Mouse (Mus musculus): ENCODE results near the gene Onecut3. TPM values are rescaled to one million over a fixed set of nuclear protein-coding genes. Genes with fewer than 3 reads are reported as not detected.
A peak's percentile ranks its signal among the peaks of the same experiment; 100 is the strongest.

The Onecut3 gene
- total RNA-seq, 2 experiments from 2014 or later = not detected

DNA sequence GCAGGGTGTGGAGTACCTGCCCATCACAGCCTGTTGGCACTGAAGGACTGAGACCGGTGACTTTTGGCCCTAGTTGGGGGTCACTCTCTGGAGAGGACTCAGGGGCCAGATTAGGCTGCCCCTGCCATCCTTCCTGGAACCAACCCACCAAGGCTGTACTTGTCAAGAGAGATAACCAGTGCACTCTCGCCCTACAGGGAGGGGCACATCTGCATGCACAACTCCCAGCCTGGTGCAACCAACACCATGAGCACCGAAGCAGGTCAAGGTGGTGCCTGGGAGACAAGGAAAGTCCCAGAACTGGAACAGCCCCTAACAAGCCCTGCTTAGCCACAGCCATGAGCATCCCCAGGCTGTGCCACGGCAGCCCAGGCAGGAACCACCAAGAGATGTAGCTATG is 52.3 kb downstream of the Onecut3 start:
- peak; percentile 62 for ATAC-seq (replicated peaks; ENCODE audit: low FRiP score, low TSS enrichment, poor library complexity, severe bottlenecking)

- no peak for ATAC-seq (replicated peaks; ENCODE audit: low FRiP score, low TSS enrichment, poor library complexity, severe bottlenecking)
Measured at GRCm38 (mm10) chr10:80547539-80547938, 52.9 kb downstream of the Onecut3 start.

DNA sequence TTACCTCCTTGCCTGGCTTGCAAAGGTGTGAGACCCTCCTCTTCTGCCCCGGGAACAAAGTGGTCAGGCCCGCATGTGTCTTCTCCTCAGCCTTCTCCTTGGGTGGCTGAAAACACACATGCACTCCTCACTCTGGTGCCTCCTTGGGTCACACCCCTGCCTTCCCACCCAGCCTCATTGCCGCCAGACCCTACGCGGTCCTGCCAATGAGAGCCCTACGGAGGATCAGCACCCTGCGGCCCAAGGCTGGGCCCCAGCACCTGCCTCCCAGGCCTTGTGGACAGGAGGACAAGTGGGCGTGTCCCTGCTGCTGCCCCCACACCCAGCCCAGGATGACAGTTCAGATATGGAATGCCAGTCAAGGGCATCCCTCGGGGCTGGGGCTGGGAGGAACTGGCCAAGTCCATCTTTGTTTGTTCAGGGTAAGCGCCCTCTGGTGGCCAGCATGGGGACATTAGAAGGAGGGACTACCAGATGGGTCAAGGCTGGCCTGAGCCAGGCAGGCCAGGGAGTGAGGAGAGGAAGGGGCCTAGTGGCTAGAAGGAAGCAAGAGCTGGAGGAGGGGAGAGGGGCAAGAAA is 53.9 kb downstream of the Onecut3 start:
- ATAC-seq (replicated peaks; ENCODE audit: low FRiP score, low TSS enrichment, poor library complexity, severe bottlenecking) = 0 out of 2 replicates have a peak, but pooled peaks have one; percentile 33

- ATAC-seq (replicated peaks; ENCODE audit: low FRiP score, low TSS enrichment, poor library complexity, severe bottlenecking) = no peak
Measured at GRCm38 (mm10) chr10:80549279-80549678, 54.6 kb downstream of the Onecut3 start.

- ATAC-seq (replicated peaks; ENCODE audit: low FRiP score, low TSS enrichment, poor library complexity, severe bottlenecking) = no peak
Measured at GRCm38 (mm10) chr10:80552364-80552763, 57.7 kb downstream of the Onecut3 start.

- ATAC-seq (replicated peaks; ENCODE audit: low FRiP score, low TSS enrichment, poor library complexity, severe bottlenecking) = peak; percentile 80
Measured at GRCm38 (mm10) chr10:80553575-80553974, 58.9 kb downstream of the Onecut3 start.

DNA sequence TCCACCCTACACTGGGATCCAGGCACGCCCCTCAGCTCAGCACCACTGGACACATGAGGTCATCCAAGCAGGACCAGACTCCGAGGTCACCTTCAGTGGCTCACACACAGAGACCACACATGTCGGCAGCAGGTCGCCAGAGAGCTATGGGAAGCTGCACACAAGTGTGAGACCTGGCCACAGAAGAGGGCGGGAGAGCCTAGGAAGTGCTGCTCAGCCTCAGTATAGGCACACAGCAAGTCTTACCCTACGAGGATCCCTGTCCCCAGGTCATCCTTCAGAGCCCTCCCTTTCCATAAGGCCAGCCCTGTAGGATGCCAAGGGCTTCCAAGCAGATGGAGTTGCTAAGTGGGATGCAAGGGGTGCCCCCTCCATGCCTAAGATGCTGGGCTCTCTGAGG is 59.4 kb downstream of the Onecut3 start:
- 0 out of 2 replicates have a peak, but pooled peaks have one; percentile 8 for ATAC-seq (replicated peaks; ENCODE audit: low FRiP score, low TSS enrichment, poor library complexity, severe bottlenecking)

DNA sequence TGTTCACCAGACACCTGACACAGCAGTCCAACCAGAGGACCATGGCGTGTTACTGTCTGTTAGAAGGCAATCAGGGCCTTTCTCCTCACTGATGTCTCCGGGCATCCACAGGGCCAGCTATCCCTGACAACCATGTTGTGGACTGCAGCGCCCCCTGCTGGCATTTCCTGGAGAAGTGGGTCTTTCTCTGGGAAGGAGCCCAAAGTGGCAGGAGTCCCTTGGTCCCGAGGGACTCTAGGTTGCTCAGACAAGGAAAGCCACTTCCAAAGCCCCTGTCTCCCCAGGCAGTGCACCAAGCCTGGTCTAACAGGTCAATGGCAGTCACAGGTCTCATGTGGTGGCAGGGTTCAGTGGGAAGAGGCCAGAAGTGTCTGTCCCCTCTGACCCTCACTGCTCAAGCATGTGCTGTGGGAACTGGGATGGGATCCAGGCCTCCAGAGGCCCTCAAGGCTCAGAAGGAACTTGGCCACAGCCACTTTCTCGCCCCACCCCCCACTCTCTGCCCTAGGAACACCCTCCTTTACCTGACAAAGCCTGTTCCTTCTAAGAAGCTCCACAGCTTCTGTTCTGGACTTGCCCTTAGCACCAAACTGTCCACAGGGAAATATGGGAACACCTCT is 62.8 kb downstream of the Onecut3 start:
- ATAC-seq (replicated peaks; ENCODE audit: low FRiP score, low TSS enrichment, poor library complexity, severe bottlenecking) = 0 out of 2 replicates have a peak, but pooled peaks have one; percentile 18

DNA sequence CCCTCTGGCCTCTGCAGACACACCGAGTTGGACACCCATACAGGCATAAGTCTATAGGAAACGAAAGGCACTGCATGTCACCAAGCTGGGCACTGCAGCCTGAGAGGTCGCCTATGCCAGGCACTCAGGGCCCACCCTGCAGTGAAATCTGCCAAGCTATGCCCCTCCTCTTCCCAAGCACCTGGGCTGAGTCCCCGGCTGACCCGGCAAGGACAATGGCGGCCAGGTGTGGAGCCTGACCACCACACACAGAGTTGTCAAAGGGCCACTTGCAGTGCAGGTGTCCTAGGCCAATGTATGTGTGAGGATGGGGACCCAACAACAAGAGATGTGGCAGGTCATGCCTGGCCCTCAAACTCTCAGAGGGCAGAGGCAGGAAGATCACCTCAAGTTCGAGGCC is 64.8 kb downstream of the Onecut3 start:
- no peak for ATAC-seq (replicated peaks; ENCODE audit: low FRiP score, low TSS enrichment, poor library complexity, severe bottlenecking)

GRCm38 (mm10) chr10:80560621-80561020 is 66.0 kb downstream of the Onecut3 start:
- ATAC-seq (replicated peaks; ENCODE audit: low FRiP score, low TSS enrichment, poor library complexity, severe bottlenecking) = no peak

GRCm38 (mm10) chr10:80561116-80561944 is 66.7 kb downstream of the Onecut3 start, which contains the start of gene Rexo1:
Gene Rexo1, minus strand, starts transcription at chr10:80561560.
- peak; percentile 79 for ATAC-seq (replicated peaks; ENCODE audit: low FRiP score, low TSS enrichment, poor library complexity, severe bottlenecking)

- ATAC-seq (replicated peaks; ENCODE audit: low FRiP score, low TSS enrichment, poor library complexity, severe bottlenecking) = peak; percentile 54; the same call in 1 of the 2 replicates
Measured at GRCm38 (mm10) chr10:80566375-80567092, 71.9 kb downstream of the Onecut3 start.

Other genes with a start within 250 kb of the Onecut3 start
- gene Ndufs7, start 245.7 kb upstream of the Onecut3 start, total RNA-seq (2014; fragmentation: Nextera tagmentation) = 196 and 302 TPM in 2 replicates
- 103 and 168 TPM in 2 replicates for gene Ndufs7, start 245.7 kb upstream of the Onecut3 start, total RNA-seq (2017)
- gene Gamt, start 233.8 kb upstream of the Onecut3 start, total RNA-seq (2014; fragmentation: Nextera tagmentation) = 1.2 and 1.7 TPM in 2 replicates
- 2.1 and 3.0 TPM in 2 replicates for gene Gamt, start 233.8 kb upstream of the Onecut3 start, total RNA-seq (2017)
- 152 and 163 TPM in 2 replicates for gene Dazap1, start 233.3 kb upstream of the Onecut3 start, total RNA-seq (2014; fragmentation: Nextera tagmentation)
- 269 and 335 TPM in 2 replicates for gene Dazap1, start 233.3 kb upstream of the Onecut3 start, total RNA-seq (2017)
- gene Rps15, start 202.4 kb upstream of the Onecut3 start, total RNA-seq (2014; fragmentation: Nextera tagmentation) = 4,307 and 4,493 TPM in 2 replicates
- 2,815 and 2,969 TPM in 2 replicates for gene Rps15, start 202.4 kb upstream of the Onecut3 start, total RNA-seq (2017)
- 0.07 TPM in 1 of 2 replicates, not detected in the other for gene Apc2, start 198.9 kb upstream of the Onecut3 start, total RNA-seq (2014; fragmentation: Nextera tagmentation)
- gene Apc2, start 198.9 kb upstream of the Onecut3 start, total RNA-seq (2017) = not detected in 2 replicates
- gene 2310011J03Rik, start 174.3 kb upstream of the Onecut3 start, total RNA-seq (2014; fragmentation: Nextera tagmentation) = 34.1 and 50.4 TPM in 2 replicates
- 16.6 and 21.3 TPM in 2 replicates for gene 2310011J03Rik, start 174.3 kb upstream of the Onecut3 start, total RNA-seq (2017)
- gene Pcsk4, start 165.3 kb upstream of the Onecut3 start, total RNA-seq (2014; fragmentation: Nextera tagmentation) = 16.1 and 23.0 TPM in 2 replicates
- gene Pcsk4, start 165.3 kb upstream of the Onecut3 start, total RNA-seq (2017) = 1.6 and 2.6 TPM in 2 replicates
- gene Reep6, start 164.9 kb upstream of the Onecut3 start, total RNA-seq (2014; fragmentation: Nextera tagmentation) = 23.1 and 23.7 TPM in 2 replicates
- 2.7 and 6.8 TPM in 2 replicates for gene Reep6, start 164.9 kb upstream of the Onecut3 start, total RNA-seq (2017)
- gene Adamtsl5, start 146.4 kb upstream of the Onecut3 start, total RNA-seq (2014; fragmentation: Nextera tagmentation) = 1.5 and 3.3 TPM in 2 replicates
- 0.30 and 2.3 TPM in 2 replicates for gene Adamtsl5, start 146.4 kb upstream of the Onecut3 start, total RNA-seq (2017)
- 0.79 TPM in 1 of 2 replicates, not detected in the other for gene Plk5, start 138.4 kb upstream of the Onecut3 start, total RNA-seq (2014; fragmentation: Nextera tagmentation)
- gene Plk5, start 138.4 kb upstream of the Onecut3 start, total RNA-seq (2017) = not detected in 2 replicates
- 8.0 and 9.1 TPM in 2 replicates for gene Mex3d, start 107.2 kb upstream of the Onecut3 start, total RNA-seq (2014; fragmentation: Nextera tagmentation)
- 13.0 and 14.7 TPM in 2 replicates for gene Mex3d, start 107.2 kb upstream of the Onecut3 start, total RNA-seq (2017)
- gene Mbd3, start 95.3 kb upstream of the Onecut3 start, total RNA-seq (2014; fragmentation: Nextera tagmentation) = 105 and 113 TPM in 2 replicates
- gene Mbd3, start 95.3 kb upstream of the Onecut3 start, total RNA-seq (2017) = 80.0 and 93.8 TPM in 2 replicates
- 485 and 702 TPM in 2 replicates for gene Uqcr11, start 88.0 kb upstream of the Onecut3 start, total RNA-seq (2014; fragmentation: Nextera tagmentation)
- gene Uqcr11, start 88.0 kb upstream of the Onecut3 start, total RNA-seq (2017) = 241 and 254 TPM in 2 replicates
- gene Tcf3, start 61.2 kb upstream of the Onecut3 start, total RNA-seq (2014; fragmentation: Nextera tagmentation) = 154 and 175 TPM in 2 replicates
- 57.9 and 99.8 TPM in 2 replicates for gene Tcf3, start 61.2 kb upstream of the Onecut3 start, total RNA-seq (2017)
- not detected in 2 replicates for gene Atp8b3, start 44.3 kb downstream of the Onecut3 start, total RNA-seq (2014; fragmentation: Nextera tagmentation)
- not detected in 2 replicates for gene Atp8b3, start 44.3 kb downstream of the Onecut3 start, total RNA-seq (2017)
- 52.1 and 57.1 TPM in 2 replicates for gene Rexo1, start 66.7 kb downstream of the Onecut3 start, total RNA-seq (2014; fragmentation: Nextera tagmentation)
- 9.8 and 15.3 TPM in 2 replicates for gene Rexo1, start 66.7 kb downstream of the Onecut3 start, total RNA-seq (2017)
- gene Klf16, start 82.5 kb downstream of the Onecut3 start, total RNA-seq (2014; fragmentation: Nextera tagmentation) = 21.0 and 24.9 TPM in 2 replicates
- gene Klf16, start 82.5 kb downstream of the Onecut3 start, total RNA-seq (2017) = 7.2 and 14.6 TPM in 2 replicates
- 55.0 and 63.1 TPM in 2 replicates for gene Abhd17a, start 95.5 kb downstream of the Onecut3 start, total RNA-seq (2014; fragmentation: Nextera tagmentation)
- gene Abhd17a, start 95.5 kb downstream of the Onecut3 start, total RNA-seq (2017) = 13.7 and 19.4 TPM in 2 replicates
- gene Scamp4, start 108.0 kb downstream of the Onecut3 start, total RNA-seq (2014; fragmentation: Nextera tagmentation) = 56.1 and 71.8 TPM in 2 replicates
- gene Scamp4, start 108.0 kb downstream of the Onecut3 start, total RNA-seq (2017) = 12.7 and 23.3 TPM in 2 replicates
- 2.7 and 9.1 TPM in 2 replicates for gene Adat3, start 108.0 kb downstream of the Onecut3 start, total RNA-seq (2014; fragmentation: Nextera tagmentation)
- 11.0 TPM in 1 of 2 replicates, not detected in the other for gene Adat3, start 108.0 kb downstream of the Onecut3 start, total RNA-seq (2017)
- 0.68 and 1.6 TPM in 2 replicates for gene Gm49322, start 111.2 kb downstream of the Onecut3 start, total RNA-seq (2014; fragmentation: Nextera tagmentation)
- gene Gm49322, start 111.2 kb downstream of the Onecut3 start, total RNA-seq (2017) = 0.08 and 0.42 TPM in 2 replicates
- gene Csnk1g2, start 128.0 kb downstream of the Onecut3 start, total RNA-seq (2014; fragmentation: Nextera tagmentation) = 70.2 and 93.3 TPM in 2 replicates
- gene Csnk1g2, start 128.0 kb downstream of the Onecut3 start, total RNA-seq (2017) = 117 and 120 TPM in 2 replicates
- 27.4 and 32.0 TPM in 2 replicates for gene Btbd2, start 162.2 kb downstream of the Onecut3 start, total RNA-seq (2014; fragmentation: Nextera tagmentation)
- gene Btbd2, start 162.2 kb downstream of the Onecut3 start, total RNA-seq (2017) = 11.8 and 14.8 TPM in 2 replicates
- 149 and 158 TPM in 2 replicates for gene Mknk2, start 183.3 kb downstream of the Onecut3 start, total RNA-seq (2014; fragmentation: Nextera tagmentation)
- gene Mknk2, start 183.3 kb downstream of the Onecut3 start, total RNA-seq (2017) = 78.4 and 117 TPM in 2 replicates
- gene Mob3a, start 207.1 kb downstream of the Onecut3 start, total RNA-seq (2014; fragmentation: Nextera tagmentation) = 22.8 and 29.1 TPM in 2 replicates
- gene Mob3a, start 207.1 kb downstream of the Onecut3 start, total RNA-seq (2017) = 30.5 and 38.6 TPM in 2 replicates
- 22.8 and 26.4 TPM in 2 replicates for gene Izumo4, start 207.3 kb downstream of the Onecut3 start, total RNA-seq (2014; fragmentation: Nextera tagmentation)
- gene Izumo4, start 207.3 kb downstream of the Onecut3 start, total RNA-seq (2017) = 3.0 and 4.5 TPM in 2 replicates
- 54.1 and 79.5 TPM in 2 replicates for gene Ap3d1, start 247.4 kb downstream of the Onecut3 start, total RNA-seq (2014; fragmentation: Nextera tagmentation)
- 36.6 and 37.8 TPM in 2 replicates for gene Ap3d1, start 247.4 kb downstream of the Onecut3 start, total RNA-seq (2017)